Mouse (Mus musculus): ENCODE results near the gene Cmtm7. TPM values are rescaled to one million over a fixed set of nuclear protein-coding genes. Genes with fewer than 3 reads are reported as not detected.

Cmtm7 gene
- polyA plus RNA-seq, 1 experiment from 2014 or later, result 14.4 TPM

GRCm38 (mm10) chr9:114707805-114708204 lies 73.9 kb downstream of the Cmtm7 start:
- Histone ChIP-seq H3K4me2 (ENCODE audit: low read length) (no peak overlapping the region), H3K9me3 (ENCODE audit: control insufficient read depth, low read length) (no peaks in the 10 kb centered on the region), H3K27ac (replicated peaks; ENCODE audit: low read depth, low read length) (no peak overlapping the region), H3K4me1 (ENCODE audit: control insufficient read depth, insufficient read depth, low read length) (no peaks in the 10 kb centered on the region), H3K4me3 (replicated peaks; ENCODE audit: low read depth, low read length) (no peak overlapping the region), H3K27me3 (ENCODE audit: control insufficient read depth, insufficient read depth, low read length) (no peaks in the 10 kb centered on the region), H3K36me3 (ENCODE audit: control insufficient read depth, insufficient read depth, low read length) (peaks cover 75% of the 10 kb centered on the region), H3K9ac (replicated peaks; ENCODE audit: low read length) (no peak overlapping the region)
- WGBS, result 96% methylated on average over 4 of the region's 4 CpGs
- no peak for ATAC-seq (ENCODE audit: low FRiP score, low TSS enrichment)
- no peak for DNase-seq

Other genes starting within 250 kb of the Cmtm7 start
- gene Trim71, start 217.5 kb downstream of the Cmtm7 start, polyA plus RNA-seq (2014; fragmentation: Nextera tagmentation; extraction: Ambion mirVana), result 0.15 and 0.16 TPM in 2 replicates
- 44.0 and 56.7 TPM in 2 replicates for gene Cnot10, start 141.7 kb downstream of the Cmtm7 start, polyA plus RNA-seq (2014; fragmentation: Nextera tagmentation; extraction: Ambion mirVana)
- gene Dync1li1, start 93.1 kb downstream of the Cmtm7 start, polyA plus RNA-seq (2014; fragmentation: Nextera tagmentation; extraction: Ambion mirVana), result 106 and 107 TPM in 2 replicates
- 13.8 and 19.2 TPM in 2 replicates for gene Cmtm6, start 50.7 kb downstream of the Cmtm7 start, polyA plus RNA-seq (2014; fragmentation: Nextera tagmentation; extraction: Ambion mirVana)
- 4.4 and 6.1 TPM in 2 replicates for gene Cmtm8, start 62.3 kb upstream of the Cmtm7 start, polyA plus RNA-seq (2014; fragmentation: Nextera tagmentation; extraction: Ambion mirVana)
- 14.3 and 15.7 TPM in 2 replicates for gene Gpd1l, start 152.1 kb upstream of the Cmtm7 start, polyA plus RNA-seq (2014; fragmentation: Nextera tagmentation; extraction: Ambion mirVana)
- 2.0 and 2.3 TPM in 2 replicates for gene Osbpl10, start 196.7 kb upstream of the Cmtm7 start, polyA plus RNA-seq (2014; fragmentation: Nextera tagmentation; extraction: Ambion mirVana)
- 295 and 338 TPM in 2 replicates for gene Rps27rt, start 200.9 kb upstream of the Cmtm7 start, polyA plus RNA-seq (2014; fragmentation: Nextera tagmentation; extraction: Ambion mirVana)

Data from midbrain, embryonic 14.5 days (tissue).